Mouse (Mus musculus) cerebellum, adult 8-10 months (tissue): Measurements from ENCODE around the gene Klf3.
"Not testable (repeated sequence)": the region's sequence is repeated elsewhere in the genome, so short reads cannot be mapped to it uniquely, and the experiment has no call there.

Source experiments
- DNase-seq: peaks from one replicate; pipeline ENCODE4 v3.0.0; 2022

Gene Klf3

DNA sequence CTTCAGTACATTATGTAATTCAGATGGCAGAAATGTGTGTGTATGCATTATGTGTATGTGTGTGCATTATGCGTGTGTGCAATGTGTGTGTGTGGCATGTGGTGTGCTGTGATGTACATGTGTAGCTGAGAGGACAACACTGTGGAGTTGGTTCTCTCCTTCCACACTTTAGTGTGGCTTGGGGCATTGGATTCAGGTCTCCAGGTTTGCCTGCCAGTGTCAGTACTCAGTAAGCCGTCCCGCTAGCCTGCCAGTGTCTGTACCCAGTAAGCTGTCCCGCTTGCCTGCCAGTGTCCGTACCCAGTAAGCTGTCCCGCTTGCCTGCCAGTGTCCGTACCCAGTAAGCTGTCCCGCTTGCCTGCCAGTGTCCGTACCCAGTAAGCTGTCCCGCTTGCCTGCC lies 78.4 kb downstream of the Klf3 start:
- not testable (repeated sequence) for DNase-seq

DNA sequence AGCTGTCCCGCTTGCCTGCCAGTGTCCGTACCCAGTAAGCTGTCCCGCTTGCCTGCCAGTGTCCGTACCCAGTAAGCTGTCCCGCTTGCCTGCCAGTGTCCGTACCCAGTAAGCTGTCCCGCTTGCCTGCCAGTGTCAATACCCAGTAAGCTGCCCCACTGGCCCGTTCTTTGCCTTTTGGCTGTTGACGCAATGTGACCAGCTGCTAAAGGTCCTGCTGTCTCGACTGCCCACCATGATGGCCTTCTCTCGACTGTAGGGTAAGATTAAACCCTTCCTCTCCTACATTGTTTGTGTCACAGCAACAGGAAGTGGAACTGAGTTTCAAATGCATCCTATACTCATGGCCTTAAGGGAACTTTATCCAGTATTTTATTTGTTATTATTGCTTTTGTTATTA lies 78.8 kb downstream of the Klf3 start:
- DNase-seq = not testable (repeated sequence)
